Mouse (Mus musculus): Measurements from ENCODE around the gene Hsd11b1. TPM values are rescaled to one million over a fixed set of nuclear protein-coding genes. Genes with fewer than 3 reads are reported as not detected.
A peak's percentile ranks its signal among the peaks of the same experiment; 100 is the strongest.

Hsd11b1 gene
- total and polyA plus RNA-seq, 2 experiments, result 1,028 to 1,077 TPM

- WGBS, result 17% methylated on average over 8 of the region's 8 CpGs
- H3K27me3 ChIP-seq (ENCODE audit: control insufficient read depth, insufficient read depth, low read length), result no peaks in the 10 kb centered on the region
- peak overlapping the region; percentile 51; the same call in 1 of the 2 replicates for H3K9ac ChIP-seq (ENCODE audit: low read depth, low read length)
- H3K4me3 ChIP-seq (ENCODE audit: insufficient read depth, low read depth, low read length), result no peak overlapping the region
- H3K4me1 ChIP-seq (ENCODE audit: control insufficient read depth, insufficient read depth, low read length), result peaks cover 23% of the 10 kb centered on the region
- peak overlapping the region; percentile 96 for H3K27ac ChIP-seq (replicated peaks; ENCODE audit: insufficient read depth, low read depth, low read length)
- TF ChIP-seq CTCF (IDR thresholded peaks at IDR 0.05; ENCODE audit: low read depth, low read length) (no peak), POLR2A (IDR thresholded peaks at IDR 0.05; ENCODE audit: extremely low read depth, insufficient read depth, low read length) (no peak)
- 0 out of 2 replicates have a peak, but pooled peaks cover 4% of the 10 kb centered on the region for H3K79me2 ChIP-seq (ENCODE audit: control insufficient read depth, insufficient read depth, low read length)
- H3K36me3 ChIP-seq (ENCODE audit: control insufficient read depth, insufficient read depth, low read length), result peaks cover 2% of the 10 kb centered on the region; the same call in 1 of the 2 replicates
- DNase-seq (ENCODE audit: extremely low read depth, low read depth, low spot score), result peak; percentile 93
Measured at GRCm38 (mm10) chr1:193274407-193275071, 10.7 kb upstream of the Hsd11b1 start.

GRCm38 (mm10) chr1:193272916-193273601 lies 9.2 kb upstream of the Hsd11b1 start, which contains the start of gene G0s2:
TSS of gene G0s2 (minus strand) at chr1:193273217.
- H3K27me3 ChIP-seq (ENCODE audit: control insufficient read depth, insufficient read depth, low read length), result no peaks in the 10 kb centered on the region
- WGBS, result 2% methylated on average over 23 of the region's 23 CpGs
- peak within 1 kb of the TSS; percentile 94 for H3K27ac ChIP-seq (replicated peaks; ENCODE audit: insufficient read depth, low read depth, low read length)
- DNase-seq (ENCODE audit: extremely low read depth, low read depth, low spot score), result peak; percentile 95
- 0 out of 2 replicates have a peak, but pooled peaks cover 4% of the 10 kb centered on the region for H3K79me2 ChIP-seq (ENCODE audit: control insufficient read depth, insufficient read depth, low read length)
- TF ChIP-seq POLR2A (IDR thresholded peaks at IDR 0.05; ENCODE audit: extremely low read depth, insufficient read depth, low read length) (peak; percentile 100), CTCF (IDR thresholded peaks at IDR 0.05; ENCODE audit: low read depth, low read length) (peak; percentile 74)
- H3K36me3 ChIP-seq (ENCODE audit: control insufficient read depth, insufficient read depth, low read length), result peaks cover 2% of the 10 kb centered on the region; the same call in 1 of the 2 replicates
- H3K9ac ChIP-seq (ENCODE audit: low read depth, low read length), result peak within 1 kb of the TSS; percentile 94
- peaks cover 15% of the 10 kb centered on the region for H3K4me1 ChIP-seq (ENCODE audit: control insufficient read depth, insufficient read depth, low read length)
- H3K4me3 ChIP-seq (ENCODE audit: insufficient read depth, low read depth, low read length), result peak within 1 kb of the TSS; percentile 89

GRCm38 (mm10) chr1:193272137-193272915 lies 8.5 kb upstream of the Hsd11b1 start:
- DNase-seq (ENCODE audit: extremely low read depth, low read depth, low spot score), result peak; percentile 42
- WGBS, result 12% methylated on average over 24 of the region's 24 CpGs
- H3K36me3 ChIP-seq (ENCODE audit: control insufficient read depth, insufficient read depth, low read length), result peaks cover 2% of the 10 kb centered on the region; the same call in 1 of the 2 replicates
- H3K9ac ChIP-seq (ENCODE audit: low read depth, low read length), result peak overlapping the region; percentile 94
- H3K27me3 ChIP-seq (ENCODE audit: control insufficient read depth, insufficient read depth, low read length), result no peaks in the 10 kb centered on the region
- TF ChIP-seq CTCF (IDR thresholded peaks at IDR 0.05; ENCODE audit: low read depth, low read length), result no peak
- TF ChIP-seq POLR2A (IDR thresholded peaks at IDR 0.05; ENCODE audit: extremely low read depth, insufficient read depth, low read length), result no peak; the same call in 1 of the 2 replicates
- peak overlapping the region; percentile 90 for H3K27ac ChIP-seq (replicated peaks; ENCODE audit: insufficient read depth, low read depth, low read length)
- H3K4me3 ChIP-seq (ENCODE audit: insufficient read depth, low read depth, low read length), result peak overlapping the region; percentile 89
- 0 out of 2 replicates have a peak, but pooled peaks cover 4% of the 10 kb centered on the region for H3K79me2 ChIP-seq (ENCODE audit: control insufficient read depth, insufficient read depth, low read length)
- H3K4me1 ChIP-seq (ENCODE audit: control insufficient read depth, insufficient read depth, low read length), result peaks cover 12% of the 10 kb centered on the region

GRCm38 (mm10) chr1:193270965-193271763 lies 7.3 kb upstream of the Hsd11b1 start:
- Histone ChIP-seq H3K36me3 (ENCODE audit: control insufficient read depth, insufficient read depth, low read length) (peaks cover 2% of the 10 kb centered on the region; the same call in 1 of the 2 replicates), H3K79me2 (ENCODE audit: control insufficient read depth, insufficient read depth, low read length) (0 out of 2 replicates have a peak, but pooled peaks cover 4% of the 10 kb centered on the region), H3K27me3 (ENCODE audit: control insufficient read depth, insufficient read depth, low read length) (no peaks in the 10 kb centered on the region), H3K9ac (ENCODE audit: low read depth, low read length) (peak overlapping the region; percentile 74), H3K27ac (replicated peaks; ENCODE audit: insufficient read depth, low read depth, low read length) (peak overlapping the region; percentile 90), H3K4me3 (ENCODE audit: insufficient read depth, low read depth, low read length) (peak overlapping the region; percentile 89), H3K4me1 (ENCODE audit: control insufficient read depth, insufficient read depth, low read length) (peaks cover 12% of the 10 kb centered on the region)
- DNase-seq (ENCODE audit: extremely low read depth, low read depth, low spot score), result peak; percentile 92
- WGBS, result 7% methylated on average over 6 of the region's 6 CpGs
- TF ChIP-seq POLR2A (IDR thresholded peaks at IDR 0.05; ENCODE audit: extremely low read depth, insufficient read depth, low read length), result 0 out of 2 replicates have a peak, but pooled peaks have one; percentile 24
- TF ChIP-seq CTCF (IDR thresholded peaks at IDR 0.05; ENCODE audit: low read depth, low read length), result no peak

GRCm38 (mm10) chr1:193265734-193266133 lies 1.9 kb upstream of the Hsd11b1 start:
- H3K79me2 ChIP-seq (ENCODE audit: control insufficient read depth, insufficient read depth, low read length), result no peaks in the 10 kb centered on the region
- H3K9ac ChIP-seq (ENCODE audit: low read depth, low read length), result no peak overlapping the region
- H3K4me1 ChIP-seq (ENCODE audit: control insufficient read depth, insufficient read depth, low read length), result peaks cover 7% of the 10 kb centered on the region
- H3K27ac ChIP-seq (replicated peaks; ENCODE audit: insufficient read depth, low read depth, low read length), result no peak overlapping the region
- no peak for DNase-seq (ENCODE audit: extremely low read depth, low read depth, low spot score)
- no peak overlapping the region for H3K4me3 ChIP-seq (ENCODE audit: insufficient read depth, low read depth, low read length)
- no peaks in the 10 kb centered on the region for H3K36me3 ChIP-seq (ENCODE audit: control insufficient read depth, insufficient read depth, low read length)
- no peaks in the 10 kb centered on the region for H3K27me3 ChIP-seq (ENCODE audit: control insufficient read depth, insufficient read depth, low read length)
- TF ChIP-seq CTCF (IDR thresholded peaks at IDR 0.05; ENCODE audit: low read depth, low read length) (no peak), POLR2A (IDR thresholded peaks at IDR 0.05; ENCODE audit: extremely low read depth, insufficient read depth, low read length) (no peak)

All from liver, adult 2 months (tissue).